Mouse (Mus musculus): ENCODE data around the gene Copz1.
"Not testable (repeated sequence)": the region's sequence is repeated elsewhere in the genome, so short reads cannot be mapped to it uniquely, and the experiment has no call there.

Copz1 gene

DNA sequence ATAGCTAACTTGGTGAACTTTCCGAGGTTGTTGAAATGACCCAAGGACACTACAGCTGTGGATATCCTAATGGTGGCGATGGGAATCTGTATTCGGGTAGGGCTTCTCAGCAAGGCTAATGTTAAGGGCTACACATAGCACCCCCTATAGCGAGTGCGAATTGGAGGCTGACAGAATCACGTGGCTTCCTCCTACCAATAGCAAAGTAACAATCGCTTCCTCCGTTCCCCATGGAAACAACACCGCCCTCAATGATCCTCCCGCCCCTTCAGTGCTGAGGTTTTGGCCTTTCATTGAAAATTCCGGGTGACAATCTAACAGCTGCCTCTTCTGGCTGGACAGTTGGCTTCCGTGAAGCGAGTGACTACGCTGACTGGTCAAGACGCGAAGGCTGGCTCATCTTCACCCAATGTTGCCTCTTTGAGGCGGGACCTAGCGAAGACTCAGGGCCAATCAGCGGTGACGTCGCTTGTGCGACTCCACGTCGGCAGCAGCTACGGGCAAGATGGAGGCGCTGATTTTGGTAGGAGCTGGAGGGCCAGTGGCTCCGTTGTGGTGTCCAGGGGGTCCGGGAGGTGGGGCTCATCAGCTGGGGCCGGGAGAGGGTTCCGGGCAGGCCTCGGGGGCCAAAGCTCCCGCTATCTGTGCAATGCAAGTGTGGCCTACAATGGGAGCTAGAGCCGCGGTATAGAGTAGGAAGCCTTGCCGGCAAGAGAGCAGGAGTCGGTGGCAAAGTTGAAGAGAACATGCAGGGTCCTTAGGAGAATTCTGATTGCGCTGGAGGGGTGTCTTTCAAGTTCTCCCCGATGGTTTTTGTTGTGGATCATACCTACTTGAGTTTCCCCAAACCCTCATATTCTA is at the start of gene Copz1:
TSS of gene Copz1 (plus strand) at position 296 of the 861 bp plus-strand sequence.
- DNase-seq (ENCODE audit: low spot score in 2 of 2), result peak; percentile 98 to 100

DNA sequence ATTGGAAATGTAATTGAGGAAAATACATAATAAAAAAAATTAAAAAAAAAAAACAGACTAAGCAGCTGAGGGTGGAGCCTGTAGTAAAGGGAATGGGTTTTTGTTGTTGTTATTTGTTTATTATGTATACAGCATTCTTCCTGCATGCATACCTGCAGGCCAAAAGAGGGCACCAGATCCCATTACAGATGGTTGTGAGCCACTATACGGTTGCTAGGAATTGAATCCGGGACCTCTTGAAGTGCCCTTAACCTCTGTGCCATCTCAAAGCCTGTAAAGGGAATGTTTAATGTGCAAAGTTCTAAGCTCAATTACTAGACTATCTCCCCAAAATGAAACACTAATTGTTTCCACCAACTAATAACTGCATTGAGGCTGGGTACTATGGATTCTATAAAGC is 48.4 kb upstream of the Copz1 start:
- DNase-seq (ENCODE audit: low spot score in 2 of 2), result no peak

DNA sequence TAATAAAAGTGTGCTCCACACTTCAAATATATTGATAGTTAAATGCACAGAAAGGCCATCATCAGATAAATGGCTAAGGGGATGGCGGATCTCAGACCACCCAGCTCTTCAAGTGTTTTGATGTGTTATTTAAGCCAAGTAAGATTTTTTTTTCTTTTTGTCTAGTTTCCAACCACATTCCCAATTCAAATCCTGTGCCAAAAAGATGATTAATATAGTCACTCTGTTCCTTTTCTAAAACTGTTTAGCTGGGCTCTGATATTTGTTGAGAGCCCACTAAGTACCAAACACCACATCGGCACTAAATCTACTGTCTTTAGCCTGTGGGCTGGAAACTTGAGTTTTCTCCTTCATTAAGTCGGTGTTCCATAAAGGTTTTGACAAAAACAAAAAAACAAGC is 45.5 kb upstream of the Copz1 start:
- no peak for DNase-seq (ENCODE audit: low spot score in 2 of 2)

DNA sequence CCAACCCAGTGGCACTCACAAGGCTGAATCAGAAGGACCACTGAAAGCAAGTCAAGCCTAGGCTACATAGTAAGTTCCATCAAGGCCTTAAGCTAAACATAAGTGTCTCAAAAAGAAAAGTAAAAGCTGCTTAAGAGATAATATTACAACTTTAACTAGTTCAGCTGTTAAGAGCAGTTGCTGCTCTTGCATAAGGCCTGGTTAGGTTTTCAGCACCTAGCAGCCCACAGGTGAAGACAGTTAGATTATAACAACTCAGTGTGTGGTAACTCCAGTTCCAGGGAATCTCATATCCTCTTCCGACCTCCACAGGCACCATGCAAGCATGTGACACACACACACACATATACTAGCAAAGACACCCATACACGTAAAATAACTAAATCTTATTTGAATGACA is 44.9 kb upstream of the Copz1 start:
- no peak for DNase-seq (ENCODE audit: low spot score in 2 of 2)

DNA sequence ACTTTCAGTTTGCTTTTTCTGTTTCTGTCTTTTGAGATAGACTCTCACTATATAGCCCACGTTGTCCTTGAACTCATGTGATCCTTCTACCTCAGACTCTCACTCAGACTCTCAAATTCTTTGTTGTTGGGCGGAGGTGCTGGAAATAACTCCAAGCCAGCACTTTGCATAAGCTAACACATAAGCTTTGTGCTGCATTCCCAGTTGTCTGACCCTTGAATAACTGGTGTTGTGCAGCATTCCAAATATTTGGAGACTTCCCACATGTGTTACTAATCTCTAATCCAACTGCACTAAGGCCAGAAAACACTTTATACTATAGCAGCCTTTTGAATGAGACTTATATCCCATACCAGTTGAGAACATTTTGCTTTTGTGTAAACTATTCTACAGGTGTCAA is 43.6 kb upstream of the Copz1 start:
- DNase-seq (ENCODE audit: low spot score in 2 of 2), result no peak

DNA sequence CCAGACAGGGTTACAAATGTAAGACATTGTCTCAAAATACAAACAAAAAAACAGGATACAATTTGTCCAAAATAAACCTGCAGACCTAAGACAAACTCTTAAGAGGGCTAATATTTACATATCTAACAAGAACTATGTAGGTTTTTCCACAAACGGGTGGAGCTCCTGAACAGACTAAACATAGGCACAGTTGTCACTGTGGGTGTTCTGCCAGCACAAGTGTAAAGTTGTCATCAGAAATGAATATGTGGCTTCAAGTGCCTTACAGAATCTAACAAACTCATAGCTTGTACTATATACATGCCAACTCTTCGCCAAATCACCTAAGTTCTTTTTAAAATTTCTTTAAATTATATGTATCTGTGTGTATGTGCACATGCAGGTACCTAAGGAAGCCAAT is 39.4 kb upstream of the Copz1 start:
- no peak for DNase-seq (ENCODE audit: low spot score in 2 of 2)

DNA sequence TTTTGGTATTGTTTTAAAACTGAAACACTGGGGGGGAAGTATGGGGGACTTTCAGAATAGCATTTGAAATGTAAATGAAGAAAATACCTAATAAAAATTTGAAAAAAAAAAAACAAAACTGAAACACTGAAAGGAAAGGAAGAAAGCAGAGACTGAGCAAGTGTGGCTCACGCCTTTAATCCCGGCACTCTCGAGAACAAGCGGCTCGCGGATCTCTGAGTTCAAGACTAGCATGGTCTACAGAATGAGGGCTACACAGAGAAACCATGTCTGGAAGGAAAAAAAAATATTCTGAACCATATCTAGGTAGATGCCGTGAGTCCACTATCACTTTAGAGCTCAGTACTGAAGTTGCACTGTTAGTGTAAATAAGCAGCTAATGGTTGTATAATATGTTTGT is 35.2 kb upstream of the Copz1 start:
- DNase-seq (ENCODE audit: low spot score in 2 of 2), result no peak

DNA sequence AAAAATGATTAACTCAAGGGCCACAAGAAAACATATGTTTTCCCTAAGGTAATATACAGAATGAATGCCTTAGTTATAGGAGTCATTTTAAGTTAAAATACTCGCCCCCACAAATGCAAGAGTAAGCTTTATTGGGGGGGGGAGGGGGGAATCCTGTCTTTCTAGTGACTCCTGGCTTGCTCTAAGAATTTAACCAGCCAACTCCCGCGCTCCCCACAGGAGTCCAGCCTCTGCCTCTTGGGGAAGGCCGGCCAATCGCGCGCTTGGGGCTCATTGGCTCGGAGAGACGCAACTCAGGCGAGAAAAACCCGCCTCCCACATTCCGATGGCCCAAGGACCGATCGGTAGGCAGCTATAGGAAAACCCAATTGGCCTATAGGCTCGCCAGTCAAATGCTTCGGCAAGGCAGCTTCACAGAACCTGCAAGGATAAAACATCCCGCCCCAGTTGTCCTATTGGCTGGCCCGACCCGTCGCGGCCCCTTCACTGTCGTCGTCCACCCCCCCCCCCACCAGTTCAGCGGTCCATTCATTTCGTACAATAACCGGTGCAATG is 33.3 kb upstream of the Copz1 start:
- DNase-seq (ENCODE audit: low spot score in 2 of 2), result peak; percentile 97 to 99

DNA sequence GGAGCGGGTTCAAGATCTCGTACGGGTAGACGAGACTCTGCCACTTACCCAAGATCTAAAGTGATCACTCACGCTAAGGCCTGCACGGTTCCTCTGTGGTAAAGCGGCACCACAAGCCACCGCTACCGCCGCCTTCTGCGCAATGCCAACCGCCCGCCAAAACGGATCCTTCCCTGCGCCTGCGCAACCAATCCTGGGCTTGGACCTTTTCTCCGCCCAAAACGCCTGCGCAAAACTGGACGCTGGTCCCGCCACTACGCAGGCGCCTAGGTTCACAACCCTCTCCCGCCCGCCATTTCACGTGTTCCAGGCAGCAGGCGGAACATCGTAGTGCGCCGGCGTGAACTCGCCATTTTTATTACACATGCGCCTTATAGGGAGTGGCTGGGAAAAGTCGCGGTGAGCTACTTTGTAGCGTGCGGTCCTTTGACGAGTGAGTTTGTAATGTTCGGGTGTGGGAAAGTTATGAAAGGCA is 32.8 kb upstream of the Copz1 start, which contains the start of gene Cbx5:
TSS of gene Cbx5 (minus strand) at position 132 of the 475 bp plus-strand sequence.
- DNase-seq (ENCODE audit: low spot score in 2 of 2), result peak; percentile 99

DNA sequence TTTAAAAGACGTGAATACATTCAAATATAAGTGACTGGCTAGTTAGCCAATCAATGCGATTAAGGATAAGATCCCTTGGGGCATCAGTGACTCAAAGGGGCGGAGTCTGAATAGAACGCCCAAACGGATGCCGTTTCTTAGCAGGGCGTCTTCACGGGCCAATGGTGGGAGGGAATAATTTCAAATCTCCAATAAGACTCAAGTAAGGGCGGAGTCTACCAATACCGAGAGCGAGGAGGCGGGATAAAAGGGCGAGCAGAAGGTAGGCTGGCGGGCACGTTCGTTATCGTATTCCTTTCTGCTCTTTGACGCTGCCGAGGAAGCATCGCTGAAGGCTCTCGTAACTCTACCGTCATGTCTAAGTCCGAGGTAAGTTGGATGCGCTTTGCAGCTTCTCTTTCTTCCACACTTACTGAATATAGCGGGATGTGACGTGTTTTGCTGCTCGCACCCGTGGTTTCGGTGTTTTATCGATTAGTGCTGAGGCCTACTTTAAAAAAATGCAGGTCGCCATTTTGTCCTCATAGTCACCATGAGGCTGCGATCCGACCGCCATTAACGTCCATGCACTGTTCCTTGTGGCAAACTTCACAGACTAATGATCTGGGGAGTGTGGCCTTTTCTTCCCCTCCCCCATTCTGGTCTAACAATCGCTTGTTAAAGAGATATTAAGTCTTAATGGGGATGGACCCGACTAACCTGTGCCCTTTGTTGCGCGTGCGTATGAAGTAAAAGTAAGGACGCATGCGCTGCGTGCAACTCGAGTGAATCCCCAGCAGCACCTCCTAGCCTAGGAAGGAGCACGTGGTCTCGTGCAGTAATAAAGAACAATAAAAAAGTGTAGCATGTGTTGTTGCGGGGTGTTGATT is 32.1 kb upstream of the Copz1 start, which contains the start of gene Hnrnpa1:
TSS of gene Hnrnpa1 (plus strand) at position 273 of the 869 bp plus-strand sequence.
- peak; percentile 97 to 99 for DNase-seq (ENCODE audit: low spot score in 2 of 2)

DNA sequence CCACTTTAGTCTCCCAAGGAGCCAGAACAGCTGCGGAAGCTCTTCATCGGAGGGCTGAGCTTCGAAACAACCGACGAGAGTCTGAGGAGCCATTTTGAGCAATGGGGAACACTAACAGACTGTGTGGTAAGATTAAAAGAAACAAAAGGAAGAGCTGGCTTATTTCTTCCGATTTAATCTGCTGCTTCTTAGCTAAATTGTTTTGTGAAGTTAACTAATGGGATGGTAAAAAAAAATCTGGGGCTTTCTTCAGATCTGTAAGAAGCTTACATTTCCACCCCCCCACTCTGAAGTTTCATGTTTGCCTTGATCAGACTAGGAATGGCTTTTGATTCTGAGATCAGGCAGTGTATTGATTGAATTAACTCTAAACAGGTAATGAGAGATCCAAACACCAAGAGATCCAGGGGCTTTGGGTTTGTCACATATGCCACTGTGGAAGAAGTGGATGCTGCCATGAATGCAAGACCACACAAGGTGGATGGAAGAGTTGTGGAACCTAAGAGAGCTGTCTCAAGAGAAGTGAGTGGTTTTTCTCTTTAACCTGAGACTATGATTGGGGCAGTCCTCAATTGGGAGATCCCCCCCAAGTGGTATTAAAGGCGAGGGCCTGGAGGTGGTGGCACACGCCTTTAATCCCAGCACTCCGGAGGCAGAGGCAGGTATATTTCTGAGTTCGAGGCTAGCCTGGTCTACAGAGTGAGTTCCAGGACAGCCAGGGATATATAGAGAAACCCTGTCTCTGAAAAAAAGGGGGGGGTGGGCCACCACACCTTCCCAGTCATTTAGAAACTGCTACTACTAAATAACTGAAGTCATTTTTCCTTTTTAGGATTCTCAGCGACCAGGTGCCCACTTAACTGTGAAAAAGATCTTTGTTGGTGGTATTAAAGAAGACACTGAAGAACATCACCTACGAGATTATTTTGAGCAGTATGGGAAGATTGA is 31.2 kb upstream of the Copz1 start:
- not testable (repeated sequence) for DNase-seq (ENCODE audit: low spot score in 2 of 2)

DNA sequence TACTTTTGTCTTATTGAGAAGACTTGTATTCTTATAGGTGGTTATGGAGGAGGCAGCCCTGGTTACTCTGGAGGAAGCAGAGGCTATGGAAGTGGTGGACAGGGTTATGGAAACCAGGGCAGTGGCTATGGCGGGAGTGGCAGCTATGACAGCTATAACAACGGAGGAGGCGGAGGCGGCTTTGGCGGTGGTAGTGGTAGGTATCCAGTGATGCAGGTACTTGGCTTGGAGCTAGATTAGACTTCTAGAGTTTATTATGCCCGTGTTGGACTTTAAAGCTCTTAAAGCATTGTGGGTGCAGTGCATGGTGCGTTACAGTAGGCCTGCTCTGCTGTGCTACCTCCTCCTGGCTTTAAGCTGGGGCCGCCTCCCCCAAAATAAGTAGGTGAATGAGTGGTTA is 29.6 kb upstream of the Copz1 start:
- DNase-seq (ENCODE audit: low spot score in 2 of 2), result no peak

DNA sequence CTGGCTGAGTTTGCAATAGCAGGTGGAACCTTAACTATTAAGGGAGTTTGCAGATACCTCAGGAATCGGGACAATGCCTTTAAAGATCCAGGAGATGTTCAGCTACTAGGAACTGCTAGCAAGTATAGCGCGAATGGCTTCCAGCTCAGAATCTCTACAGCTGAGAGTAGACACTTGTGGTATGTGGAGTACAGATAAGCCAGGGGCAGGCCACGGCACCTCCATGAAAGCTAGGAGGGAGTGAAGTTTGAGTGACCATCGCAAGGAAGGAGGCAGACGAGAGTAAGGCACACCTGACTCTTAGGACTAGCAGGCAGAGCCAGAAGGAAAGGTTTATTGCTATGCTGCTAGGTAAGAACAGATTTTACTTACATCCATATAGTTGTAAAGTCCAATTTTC is 26.9 kb upstream of the Copz1 start:
- no peak for DNase-seq (ENCODE audit: low spot score in 2 of 2)

DNA sequence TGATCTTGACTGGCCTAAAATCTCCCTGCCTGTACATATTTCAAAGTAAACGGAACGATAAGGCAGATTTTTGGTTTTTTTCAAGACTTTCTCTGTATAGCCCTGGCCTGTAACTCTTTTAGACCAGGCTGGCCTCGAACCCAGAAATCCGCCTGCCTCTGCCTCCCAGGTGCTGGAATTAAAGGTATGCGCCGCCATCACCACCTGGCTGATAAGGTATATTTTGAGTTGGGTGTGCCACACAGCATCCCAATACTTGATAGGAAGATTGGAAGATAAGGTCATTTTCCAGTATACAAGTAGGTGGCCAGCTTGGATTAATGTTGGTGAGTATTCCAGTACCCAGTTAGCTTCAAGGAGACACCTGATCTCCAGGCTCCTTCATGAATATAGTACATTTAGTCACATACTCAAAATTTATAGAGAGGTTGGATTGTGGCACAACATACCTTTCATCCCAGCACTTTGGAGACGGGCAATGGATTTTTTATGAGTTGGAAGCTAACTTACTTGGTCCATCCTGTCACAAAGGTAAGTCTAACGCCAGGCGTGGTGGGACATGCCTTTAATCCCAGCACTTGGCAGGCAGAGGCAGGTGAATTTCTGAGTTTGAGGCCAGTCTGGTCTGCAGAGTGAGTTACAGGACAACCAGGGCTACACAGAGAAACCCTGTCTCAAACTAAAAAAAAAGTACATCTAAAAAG is 25.3 kb upstream of the Copz1 start:
- DNase-seq (ENCODE audit: low spot score in 2 of 2), result no peak

DNA sequence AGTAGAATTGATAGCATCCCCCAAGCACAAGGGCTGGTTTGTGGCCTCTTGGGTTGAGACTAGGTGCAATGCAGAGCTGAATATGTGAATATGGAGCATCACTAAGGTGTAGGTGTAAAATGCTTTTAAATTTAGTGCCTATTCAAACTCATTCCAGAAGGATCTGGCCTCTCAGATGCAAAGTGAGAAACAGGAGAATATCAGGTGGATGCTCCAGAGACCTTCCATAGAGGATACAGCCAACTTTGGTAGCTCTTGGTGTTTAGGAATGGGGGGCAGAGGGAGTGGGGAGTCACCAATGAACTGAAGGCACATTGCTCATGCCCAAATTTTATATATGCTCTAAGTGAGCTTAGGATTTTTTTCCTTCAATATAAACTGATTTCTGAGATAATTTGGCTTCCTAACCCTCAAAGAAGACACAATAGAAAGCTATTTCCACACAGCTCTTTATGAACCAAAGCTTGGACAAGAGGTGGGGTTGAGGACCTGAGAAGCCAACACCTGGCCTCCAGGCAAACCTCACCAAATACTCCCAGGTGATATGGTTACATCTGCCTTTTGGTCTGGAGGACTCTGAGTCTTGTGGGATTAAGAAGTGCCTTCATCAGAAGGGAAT is 24.6 kb upstream of the Copz1 start:
- DNase-seq (ENCODE audit: low spot score in 2 of 2), result no peak

DNA sequence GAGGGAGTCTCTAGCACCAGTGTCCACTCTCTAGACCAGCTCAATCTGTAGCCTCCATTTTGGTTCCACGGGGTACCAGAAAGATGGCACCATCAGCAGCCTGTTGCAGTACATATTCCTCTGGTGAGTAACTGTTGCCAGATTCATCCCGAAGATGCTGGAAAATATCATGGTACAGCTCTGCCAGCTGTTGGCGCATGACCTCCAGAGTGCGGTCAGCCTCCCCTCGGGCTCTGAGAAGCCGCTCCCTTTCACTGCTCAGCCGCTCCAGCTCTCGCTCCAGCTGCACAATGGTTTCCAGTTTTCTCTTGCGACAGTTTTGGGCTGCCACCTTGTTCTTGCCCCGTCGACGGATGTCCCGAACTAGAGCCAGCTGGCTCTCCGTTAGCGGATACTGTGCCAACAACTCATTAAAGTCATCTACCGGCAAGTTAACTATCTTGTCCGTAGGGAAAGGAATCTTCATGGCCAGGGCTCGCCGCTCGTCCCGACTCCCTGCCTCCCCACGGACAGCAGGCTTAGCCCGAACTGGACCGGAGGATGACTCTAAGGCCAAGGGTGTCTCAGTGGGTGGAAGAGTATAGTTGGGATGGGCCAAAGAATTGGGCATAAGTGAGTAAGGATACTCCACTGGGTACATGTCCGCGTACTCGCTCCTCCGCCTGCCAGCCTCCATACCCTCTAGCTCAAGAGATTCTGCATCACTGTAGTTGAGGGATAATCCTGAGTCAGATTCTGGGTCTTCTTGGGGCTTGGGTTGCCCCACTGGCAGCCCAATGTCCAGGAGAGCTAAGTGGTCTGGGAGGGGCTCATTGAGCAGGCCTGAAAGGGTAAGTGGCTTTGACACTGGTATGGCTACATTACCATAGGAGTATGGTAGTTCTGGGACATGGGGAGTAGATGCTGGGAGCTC is 23.9 kb upstream of the Copz1 start:
- peak; percentile 40 to 46 for DNase-seq (ENCODE audit: low spot score in 2 of 2)

DNA sequence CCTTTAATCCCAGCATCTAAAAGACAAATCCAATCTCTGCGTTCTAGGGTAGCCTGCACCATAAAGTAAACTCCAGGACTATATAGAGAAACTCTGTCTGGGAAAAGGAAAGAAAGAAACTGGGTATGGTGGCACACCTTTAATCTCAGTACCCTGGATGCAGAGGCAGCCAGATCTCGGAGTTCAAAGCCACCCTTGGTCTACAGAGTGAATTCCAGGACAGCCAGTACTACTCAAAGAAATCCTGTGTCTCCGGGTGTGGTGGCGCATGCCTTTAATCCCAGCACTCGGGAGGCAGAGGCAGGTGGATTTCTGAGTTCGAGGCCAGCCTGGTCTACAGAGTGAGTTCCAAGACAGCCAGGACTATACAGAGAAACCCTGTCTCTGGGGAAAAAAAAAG is 23.0 kb upstream of the Copz1 start:
- DNase-seq (ENCODE audit: low spot score in 2 of 2), result not testable (repeated sequence)

DNA sequence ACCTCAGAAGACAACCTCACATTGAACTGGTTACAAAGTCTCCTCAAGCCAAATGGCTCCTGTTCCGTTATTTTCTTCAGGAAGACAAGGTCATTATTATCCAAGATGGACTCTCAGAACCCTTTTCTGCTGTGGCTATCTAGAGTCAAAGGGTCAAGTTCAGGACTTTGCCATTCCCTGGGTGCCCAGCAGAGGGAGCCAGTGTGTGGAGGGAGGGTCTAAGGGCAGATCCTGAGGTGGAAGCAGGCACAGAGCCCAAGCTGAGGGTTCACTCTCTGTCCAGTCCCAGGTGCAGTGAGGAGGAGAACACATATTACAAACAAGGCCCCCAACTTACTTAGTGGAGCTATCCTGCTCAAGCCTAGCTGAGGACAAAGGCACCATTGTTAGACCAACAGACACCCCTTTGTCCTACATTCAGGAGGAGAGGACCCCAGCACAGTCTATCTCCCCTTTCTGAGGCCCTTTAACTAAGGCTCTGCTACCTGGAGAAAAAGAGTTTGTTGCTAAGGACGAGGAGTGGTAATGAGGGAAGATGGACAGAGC is 22.2 kb upstream of the Copz1 start:
- peak in 1 of 2 experiments; percentile 56 for DNase-seq (ENCODE audit: low spot score in 2 of 2)

Data from right cerebral cortex, postnatal 10 days (tissue).